In the genomic region with DNA sequence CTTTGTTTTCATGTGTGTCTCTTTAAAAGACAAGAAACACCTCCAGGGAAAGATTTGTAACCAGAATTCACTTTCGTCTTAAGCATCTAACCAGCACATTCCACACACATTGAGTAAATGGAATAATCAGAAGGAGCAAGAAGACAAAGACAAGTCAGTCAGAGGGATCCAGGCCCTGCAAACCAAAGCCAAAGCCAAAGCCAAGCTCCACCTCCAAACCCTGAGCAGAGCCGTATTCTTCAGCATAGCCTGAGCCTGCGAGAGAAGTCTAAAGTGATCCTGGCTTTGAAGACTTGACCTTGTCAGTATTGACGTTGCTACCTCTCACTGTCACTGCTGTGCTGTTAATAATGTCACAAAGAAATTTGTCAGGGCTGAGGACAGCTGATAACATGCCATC, we compare ENCODE assay signal across 31 mouse cellular contexts. TPM values are rescaled to one million over a fixed set of nuclear protein-coding genes. Genes with fewer than 3 reads are reported as not detected.
DNase-seq lines count a peak whose midpoint lies in the region; ATAC-seq and TF ChIP-seq lines count a peak whose summit lies in the region.
"Had no signal": no experiment of that assay in that cellular context is flagged by ENCODE, and none has a peak within 500 bp of the region (broad histone marks: within the 10 kb centered on the region; RNA-seq: fewer than 3 reads in every experiment).

No protein-coding gene starts in this region.

- no peak overlapping the region for H3K4me3 ChIP-seq in hindbrain, embryonic 14.5 days (replicated peaks; ENCODE audit: low read length)
- no peak overlapping the region for H3K4me3 ChIP-seq in hindbrain, embryonic 16.5 days (ENCODE audit: low read length)
- no peak overlapping the region for H3K4me3 ChIP-seq in lung, embryonic 14.5 days (ENCODE audit: low read depth, low read length)
- no peak overlapping the region for H3K4me3 ChIP-seq in midbrain, embryonic 11.5 days (ENCODE audit: low read depth, low read length)
- H3K4me3 ChIP-seq in midbrain, embryonic 10.5 days: no peak overlapping the region
- H3K4me3 ChIP-seq: embryonic facial prominence, embryonic 10.5 days; embryonic facial prominence, embryonic 13.5 days; erythroblast, embryonic 14.5 days; forebrain, embryonic 12.5 days; forebrain, embryonic 15.5 days; heart, embryonic 12.5 days; heart, embryonic 15.5 days; hindbrain, embryonic 10.5 days had no signal

- no peaks in the 10 kb centered on the region for H3K36me3 ChIP-seq in hindbrain, embryonic 14.5 days (replicated peaks; ENCODE audit: control insufficient read depth, insufficient read depth)
- H3K36me3 ChIP-seq in hindbrain, embryonic 16.5 days (ENCODE audit: control insufficient read depth, insufficient read depth, low read length): no peaks in the 10 kb centered on the region
- H3K36me3 ChIP-seq in lung, embryonic 14.5 days (ENCODE audit: insufficient read depth): no peaks in the 10 kb centered on the region
- no peaks in the 10 kb centered on the region for H3K36me3 ChIP-seq in midbrain, embryonic 11.5 days (ENCODE audit: control insufficient read depth, insufficient read depth, low read length)
- H3K36me3 ChIP-seq in midbrain, embryonic 10.5 days: no peaks in the 10 kb centered on the region
- H3K36me3 ChIP-seq: embryonic facial prominence, embryonic 10.5 days; embryonic facial prominence, embryonic 13.5 days; forebrain, embryonic 12.5 days; forebrain, embryonic 15.5 days; heart, embryonic 12.5 days; heart, embryonic 15.5 days; hindbrain, embryonic 10.5 days had no signal

- no peaks in the 10 kb centered on the region for H3K27me3 ChIP-seq in hindbrain, embryonic 14.5 days (ENCODE audit: control insufficient read depth, insufficient read depth, low read length)
- H3K27me3 ChIP-seq in hindbrain, embryonic 16.5 days (replicated peaks; ENCODE audit: control insufficient read depth, insufficient read depth, low read length): no peaks in the 10 kb centered on the region
- no peaks in the 10 kb centered on the region for H3K27me3 ChIP-seq in lung, embryonic 14.5 days (ENCODE audit: insufficient read depth, low read length)
- H3K27me3 ChIP-seq in midbrain, embryonic 11.5 days (ENCODE audit: control insufficient read depth, insufficient read depth, low read length): peaks cover 15% of the 10 kb centered on the region
- peaks cover 96% of the 10 kb centered on the region for H3K27me3 ChIP-seq in midbrain, embryonic 10.5 days (ENCODE audit: low read depth, poor library complexity, severe bottlenecking)

- 51% methylated on average over 4 of the region's 4 CpGs for WGBS in hindbrain, embryonic 14.5 days
- 45% methylated on average over 4 of the region's 4 CpGs for WGBS in hindbrain, embryonic 16.5 days
- 37% methylated on average over 4 of the region's 4 CpGs for WGBS in lung, embryonic 14.5 days
- 66% methylated on average over 4 of the region's 4 CpGs for WGBS in midbrain, embryonic 11.5 days
- 74% methylated on average over 4 of the region's 4 CpGs for WGBS in midbrain, embryonic 10.5 days

- H3K4me1 ChIP-seq in hindbrain, embryonic 14.5 days (replicated peaks; ENCODE audit: control insufficient read depth, insufficient read depth, low read length): peaks cover 17% of the 10 kb centered on the region
- H3K4me1 ChIP-seq in hindbrain, embryonic 16.5 days (ENCODE audit: control insufficient read depth, insufficient read depth, low read depth, low read length): peaks cover 9% of the 10 kb centered on the region
- H3K4me1 ChIP-seq in lung, embryonic 14.5 days (ENCODE audit: insufficient read depth): peaks cover 33% of the 10 kb centered on the region
- H3K4me1 ChIP-seq in midbrain, embryonic 11.5 days (ENCODE audit: control insufficient read depth, insufficient read depth, low read length): peaks cover 3% of the 10 kb centered on the region; the same call in 1 of the 2 replicates
- H3K4me1 ChIP-seq in midbrain, embryonic 10.5 days: peaks cover 12% of the 10 kb centered on the region

- no peaks in the 10 kb centered on the region for H3K9me3 ChIP-seq in hindbrain, embryonic 14.5 days (ENCODE audit: control insufficient read depth, low read length)
- no peaks in the 10 kb centered on the region for H3K9me3 ChIP-seq in hindbrain, embryonic 16.5 days (ENCODE audit: control insufficient read depth, low read length)
- H3K9me3 ChIP-seq in lung, embryonic 14.5 days (ENCODE audit: low read depth, low read length): no peaks in the 10 kb centered on the region
- no peaks in the 10 kb centered on the region for H3K9me3 ChIP-seq in midbrain, embryonic 11.5 days (ENCODE audit: control insufficient read depth, low read length)
- H3K9me3 ChIP-seq in midbrain, embryonic 10.5 days (replicated peaks): no peaks in the 10 kb centered on the region
- H3K9me3 ChIP-seq: embryonic facial prominence, embryonic 10.5 days; embryonic facial prominence, embryonic 13.5 days; forebrain, embryonic 12.5 days; forebrain, embryonic 15.5 days; heart, embryonic 12.5 days; heart, embryonic 15.5 days; hindbrain, embryonic 10.5 days had no signal

- no peak for ATAC-seq in hindbrain, embryonic 14.5 days (ENCODE audit: low FRiP score)
- ATAC-seq in hindbrain, embryonic 16.5 days: no peak
- ATAC-seq in lung, embryonic 14.5 days (ENCODE audit: insufficient read depth): no peak
- no peak for ATAC-seq in midbrain, embryonic 11.5 days (ENCODE audit: low FRiP score)
- ATAC-seq: activated CD4-positive, CD25-positive, alpha-beta regulatory T cell, adult 4 months; forebrain, embryonic 15.5 days; hindbrain, postnatal 0 days; inflammation-experienced regulatory T-cells, adult 6 months had no signal

- H3K4me2 ChIP-seq in hindbrain, embryonic 14.5 days (replicated peaks): no peak overlapping the region
- H3K4me2 ChIP-seq in hindbrain, embryonic 16.5 days (ENCODE audit: low read length): no peak overlapping the region
- H3K4me2 ChIP-seq in lung, embryonic 14.5 days: no peak overlapping the region
- no peak overlapping the region for H3K4me2 ChIP-seq in midbrain, embryonic 11.5 days
- H3K4me2 ChIP-seq: embryonic facial prominence, embryonic 13.5 days; forebrain, embryonic 12.5 days; forebrain, embryonic 15.5 days; heart, embryonic 12.5 days; heart, embryonic 15.5 days had no signal

- no peak overlapping the region for H3K9ac ChIP-seq in hindbrain, embryonic 14.5 days
- no peak overlapping the region for H3K9ac ChIP-seq in hindbrain, embryonic 16.5 days (ENCODE audit: low read depth, low read length)
- H3K9ac ChIP-seq in lung, embryonic 14.5 days: no peak overlapping the region
- no peak overlapping the region for H3K9ac ChIP-seq in midbrain, embryonic 11.5 days (ENCODE audit: low read length)
- H3K9ac ChIP-seq: embryonic facial prominence, embryonic 13.5 days; forebrain, embryonic 12.5 days; forebrain, embryonic 15.5 days; heart, embryonic 12.5 days; heart, embryonic 15.5 days had no signal

- H3K27ac ChIP-seq in hindbrain, embryonic 14.5 days: peak overlapping the region; percentile 12; the same call in 1 of the 2 replicates
- no peak overlapping the region for H3K27ac ChIP-seq in hindbrain, embryonic 16.5 days (ENCODE audit: low read depth, low read length)
- no peak overlapping the region; the same call in 1 of the 2 replicates for H3K27ac ChIP-seq in lung, embryonic 14.5 days (ENCODE audit: low read depth)
- no peak overlapping the region for H3K27ac ChIP-seq in midbrain, embryonic 11.5 days (ENCODE audit: low read depth, low read length)
- H3K27ac ChIP-seq in midbrain, embryonic 10.5 days (replicated peaks): no peak overlapping the region
- H3K27ac ChIP-seq: embryonic facial prominence, embryonic 10.5 days; embryonic facial prominence, embryonic 13.5 days; forebrain, embryonic 12.5 days; forebrain, embryonic 15.5 days; heart, embryonic 15.5 days; hindbrain, embryonic 10.5 days had no signal

- no peak for TF ChIP-seq CTCF in lung, embryonic 14.5 days (IDR thresholded peaks at IDR 0.05; ENCODE audit: low read depth)

- DNase-seq in adrenal gland, adult (ENCODE audit: inconsistent age in 2 of 2, low spot score in 1 of 2): peak; percentile 45 to 71
- DNase-seq in adrenal gland, adult 8-10 months: no peak
- DNase-seq in hindbrain, embryonic 14.5 days (ENCODE audit: low spot score): no peak
- peak; percentile 39 for DNase-seq in lung, embryonic 14.5 days
- no peak for DNase-seq in lung, postnatal 36 days
- DNase-seq in midbrain, embryonic 11.5 days (ENCODE audit: low spot score, missing footprints): peak; percentile 65
- DNase-seq in midbrain, embryonic 10.5 days (ENCODE audit: low spot score): no peak
- DNase-seq: adrenal gland, postnatal 10 days; cerebellum, adult 11-12 months; cerebellum, adult 8-10 months; cerebellum, postnatal 10 days; cerebellum, postnatal 36 days; embryo, embryonic 11 days; gastrocnemius, postnatal 25 days; heart, adult 18-20 months; heart, postnatal 10 days; heart, postnatal 36 days had no signal

RNA-seq across cellular contexts. Expression of a gene that starts 40.0 kb away (rescaled TPM):
- not detected for total RNA-seq in adrenal gland, adult 8-10 months (2022)
- 0.33 and 0.56 TPM in 2 replicates for polyA plus RNA-seq in hindbrain, embryonic 14.5 days (2014; fragmentation: Nextera tagmentation; extraction: Ambion mirVana)
- 0.21 and 0.35 TPM in 2 replicates for polyA plus RNA-seq in hindbrain, embryonic 16.5 days (2015; fragmentation: Nextera tagmentation; extraction: Ambion mirVana)
- 0.08 TPM in 1 of 2 replicates, not detected in the other for polyA plus RNA-seq in lung, embryonic 14.5 days (2014; fragmentation: Nextera tagmentation; extraction: Ambion mirVana)
- polyA plus RNA-seq in midbrain, embryonic 11.5 days (2014; fragmentation: Nextera tagmentation; extraction: Ambion mirVana): not detected in 2 replicates
- 0.15 TPM in 1 of 2 replicates, not detected in the other for polyA plus RNA-seq in midbrain, embryonic 10.5 days (2016; fragmentation: Nextera tagmentation; extraction: Ambion mirVana)
- total RNA-seq: adrenal gland, postnatal 10 days; gastrocnemius, adult 8-10 months; gastrocnemius, postnatal 25 days; heart, adult 18-20 months; heart, postnatal 10 days; heart, postnatal 36 days had no signal
- polyA plus RNA-seq: activated CD4-positive, CD25-positive, alpha-beta regulatory T cell, adult 4 months; cortical plate, adult 2 months; embryonic facial prominence, embryonic 13.5 days; erythroblast, embryonic 14.5 days; forebrain, embryonic 12.5 days; forebrain, embryonic 15.5 days; heart, embryonic 12.5 days; heart, embryonic 15.5 days; inflammation-experienced regulatory T-cells, adult 6 months had no signal

RNA-seq across cellular contexts. Expression of a gene that starts 55.2 kb away (rescaled TPM):
- total RNA-seq in adrenal gland, adult 8-10 months (2022): 10 to 100 TPM; 20.8 to 27.5 (median 23.7) TPM
- polyA plus RNA-seq in hindbrain, embryonic 14.5 days (2014; fragmentation: Nextera tagmentation; extraction: Ambion mirVana): 39.5 and 42.9 TPM in 2 replicates
- polyA plus RNA-seq in hindbrain, embryonic 16.5 days (2015; fragmentation: Nextera tagmentation; extraction: Ambion mirVana): 20.0 and 20.8 TPM in 2 replicates
- 48.9 and 51.6 TPM in 2 replicates for polyA plus RNA-seq in lung, embryonic 14.5 days (2014; fragmentation: Nextera tagmentation; extraction: Ambion mirVana)
- not detected in 2 replicates for polyA plus RNA-seq in midbrain, embryonic 11.5 days (2014; fragmentation: Nextera tagmentation; extraction: Ambion mirVana)
- polyA plus RNA-seq in midbrain, embryonic 10.5 days (2016; fragmentation: Nextera tagmentation; extraction: Ambion mirVana): 0.10 TPM in 1 of 2 replicates, not detected in the other
- polyA plus RNA-seq: activated CD4-positive, CD25-positive, alpha-beta regulatory T cell, adult 4 months; cortical plate, adult 2 months; erythroblast, embryonic 14.5 days; forebrain, embryonic 15.5 days; inflammation-experienced regulatory T-cells, adult 6 months had no signal

RNA-seq across cellular contexts. Expression of a gene that starts 58.9 kb away (rescaled TPM):
- 10 to 100 TPM in 3 of 4 experiments, 1 to 10 TPM in 1; 7.3 to 15.3 (median 11.2) TPM for total RNA-seq in adrenal gland, adult 8-10 months (2022)
- polyA plus RNA-seq in hindbrain, embryonic 14.5 days (2014; fragmentation: Nextera tagmentation; extraction: Ambion mirVana): 7.3 and 10.3 TPM in 2 replicates
- 5.9 and 7.4 TPM in 2 replicates for polyA plus RNA-seq in hindbrain, embryonic 16.5 days (2015; fragmentation: Nextera tagmentation; extraction: Ambion mirVana)
- 0.96 and 1.1 TPM in 2 replicates for polyA plus RNA-seq in lung, embryonic 14.5 days (2014; fragmentation: Nextera tagmentation; extraction: Ambion mirVana)
- polyA plus RNA-seq in midbrain, embryonic 11.5 days (2014; fragmentation: Nextera tagmentation; extraction: Ambion mirVana): 1.2 and 1.3 TPM in 2 replicates
- polyA plus RNA-seq in midbrain, embryonic 10.5 days (2016; fragmentation: Nextera tagmentation; extraction: Ambion mirVana): 1.4 and 1.8 TPM in 2 replicates
- polyA plus RNA-seq: erythroblast, embryonic 14.5 days had no signal

Comparison
In these comparisons a context has a peak if more than half of its experiments do, and no peak if none do; other contexts are left out.
1. DNase-seq: peak in adrenal gland, adult (2 of 2), lung, embryonic 14.5 days (single experiment) and midbrain, embryonic 11.5 days (single experiment); none in adrenal gland, adult 8-10 months (single experiment), hindbrain, embryonic 14.5 days (single experiment), lung, postnatal 36 days (single experiment) and midbrain, embryonic 10.5 days (single experiment).
2. RNA of a gene that starts 55.2 kb away (polyA plus RNA-seq): 48.9 to 51.6 TPM in lung, embryonic 14.5 days, 39.5 to 42.9 TPM in hindbrain, embryonic 14.5 days and 20.0 to 20.8 TPM in hindbrain, embryonic 16.5 days; 0.10 TPM in midbrain, embryonic 10.5 days and not detected in midbrain, embryonic 11.5 days; every median in the first group is over 10 times any median in the second.